21 mouse cellular contexts compared by ENCODE assay signal in the genomic region with DNA sequence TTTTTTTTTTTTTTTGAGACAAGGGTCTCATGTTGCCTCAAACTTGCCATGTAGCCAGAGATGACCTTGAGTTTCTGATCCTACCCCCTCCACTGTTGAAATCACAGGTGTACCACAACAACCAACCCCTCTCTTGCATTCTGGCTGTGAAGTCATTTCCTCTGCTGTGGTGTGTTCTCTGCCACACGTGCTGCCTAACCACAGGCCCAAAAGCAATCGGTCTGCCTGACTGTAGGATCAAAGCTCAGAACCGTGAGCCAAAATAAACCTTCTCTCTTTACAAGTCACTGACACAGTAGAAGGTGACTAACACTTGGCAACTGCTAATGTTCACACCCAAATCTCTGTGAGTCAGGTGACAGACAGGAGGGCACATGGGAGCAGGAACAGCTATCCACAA.
"Had no signal": no experiment of that assay in that cellular context is flagged by ENCODE, and none has a peak within 500 bp of the region (broad histone marks: within the 10 kb centered on the region; RNA-seq: fewer than 3 reads in every experiment).

No protein-coding gene starts in this region.

- H3K4me2 ChIP-seq: limb, embryonic 13.5 days; liver, embryonic 11.5 days; liver, embryonic 15.5 days; midbrain, embryonic 12.5 days; midbrain, embryonic 15.5 days; neural tube, embryonic 12.5 days; neural tube, embryonic 15.5 days had no signal

- H3K9me3 ChIP-seq: limb, embryonic 10.5 days; liver, embryonic 15.5 days; midbrain, embryonic 12.5 days; midbrain, embryonic 15.5 days; neural tube, embryonic 12.5 days; neural tube, embryonic 15.5 days had no signal

- H3K9ac ChIP-seq: limb, embryonic 13.5 days; liver, embryonic 15.5 days; midbrain, embryonic 12.5 days; midbrain, embryonic 15.5 days; neural tube, embryonic 12.5 days; neural tube, embryonic 15.5 days had no signal

- DNase-seq: kidney, adult 2 months; kidney, postnatal 10 days; kidney, postnatal 36 days; layer of hippocampus, postnatal 36 days; lung, adult 2 months; lung, postnatal 14 days; lung, postnatal 4 days; right cerebral cortex, adult 18-20 months; right cerebral cortex, postnatal 14 days; right cerebral cortex, postnatal 4 days; thymus, postnatal 25 days had no signal

- H3K4me3 ChIP-seq: left cerebral cortex, adult 2 months; limb, embryonic 10.5 days; limb, embryonic 13.5 days; liver, embryonic 15.5 days; midbrain, embryonic 12.5 days; midbrain, embryonic 15.5 days; neural tube, embryonic 12.5 days; neural tube, embryonic 15.5 days had no signal

- H3K4me1 ChIP-seq: limb, embryonic 10.5 days; limb, embryonic 13.5 days; liver, embryonic 15.5 days; midbrain, embryonic 15.5 days had no signal

- H3K27ac ChIP-seq: left cerebral cortex, adult 2 months; limb, embryonic 10.5 days; limb, embryonic 13.5 days; liver, embryonic 15.5 days; midbrain, embryonic 12.5 days; midbrain, embryonic 15.5 days; neural tube, embryonic 12.5 days; neural tube, embryonic 15.5 days; stomach, postnatal 0 days had no signal

- H3K27me3 ChIP-seq: limb, embryonic 13.5 days; liver, embryonic 15.5 days; midbrain, embryonic 12.5 days; midbrain, embryonic 15.5 days; neural tube, embryonic 12.5 days; neural tube, embryonic 15.5 days had no signal

- ATAC-seq: midbrain, embryonic 15.5 days had no signal
